Mouse (Mus musculus) c-Kit-positive CD71-positive TER-119-positive erythroid progenitor cells, embryonic 14.5 days (primary cell): ENCODE data around the gene Klkb1.

Experiments
- DNase-seq: peaks from one replicate; pipeline ENCODE4 v3.0.0-alpha.2; 2013; ENCODE audit warnings: low spot score

Gene Klkb1

DNA sequence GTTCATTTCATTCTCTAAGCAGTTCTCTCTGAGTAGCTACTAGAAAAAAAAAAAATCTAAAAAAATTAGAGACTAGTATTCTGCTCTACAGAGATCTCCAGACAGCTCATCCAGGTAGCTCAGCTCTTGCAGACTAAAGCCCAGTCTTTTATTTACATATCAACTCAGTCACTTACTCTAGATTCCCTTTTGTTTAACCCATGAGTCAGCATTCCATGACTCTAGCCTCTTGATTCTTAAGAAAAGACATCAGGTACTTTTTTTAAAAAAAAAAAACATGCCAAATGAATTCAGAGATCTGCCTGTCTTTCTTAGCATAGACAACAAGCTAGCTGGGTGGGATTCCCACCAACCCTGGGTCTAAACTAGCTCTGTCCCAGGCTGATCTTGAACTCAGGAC lies 26.2 kb downstream of the Klkb1 start:
- no peak for DNase-seq

DNA sequence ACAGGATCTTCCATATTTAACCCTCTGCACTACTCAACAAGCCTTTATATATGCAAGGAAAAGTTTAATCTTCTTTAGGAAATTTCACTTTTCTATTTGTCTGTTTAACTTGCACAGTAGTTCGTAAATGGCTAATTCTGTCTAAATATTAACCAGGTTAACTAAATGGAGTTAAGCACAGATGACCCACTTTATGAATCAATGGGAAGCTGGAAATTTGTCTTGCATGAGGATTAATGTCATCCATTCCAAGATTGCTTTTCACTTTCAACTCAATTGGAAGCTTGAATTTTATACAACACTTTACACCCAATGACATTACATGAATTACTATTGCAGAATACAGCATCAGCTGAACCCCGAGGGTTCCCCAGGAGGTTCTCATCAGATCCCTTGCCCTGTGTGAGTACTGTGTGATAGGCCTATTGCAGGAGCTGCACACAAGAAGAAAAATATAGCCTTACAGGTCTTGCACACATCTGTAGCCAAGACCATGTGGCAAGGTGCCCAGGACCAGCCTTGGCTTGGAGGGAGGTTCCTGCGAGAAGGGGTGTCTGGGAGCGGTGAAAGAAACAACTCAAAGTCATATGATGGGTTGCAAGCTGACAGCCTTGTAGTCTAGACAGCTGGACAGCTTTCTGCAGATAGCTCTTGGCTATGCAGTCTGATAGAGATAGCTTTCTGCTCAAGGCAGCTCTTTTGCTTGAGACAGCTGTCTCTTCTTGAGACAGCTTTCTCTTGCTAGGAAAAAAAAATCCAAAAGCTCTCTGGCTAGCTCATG lies 26.9 kb downstream of the Klkb1 start:
- no peak for DNase-seq

DNA sequence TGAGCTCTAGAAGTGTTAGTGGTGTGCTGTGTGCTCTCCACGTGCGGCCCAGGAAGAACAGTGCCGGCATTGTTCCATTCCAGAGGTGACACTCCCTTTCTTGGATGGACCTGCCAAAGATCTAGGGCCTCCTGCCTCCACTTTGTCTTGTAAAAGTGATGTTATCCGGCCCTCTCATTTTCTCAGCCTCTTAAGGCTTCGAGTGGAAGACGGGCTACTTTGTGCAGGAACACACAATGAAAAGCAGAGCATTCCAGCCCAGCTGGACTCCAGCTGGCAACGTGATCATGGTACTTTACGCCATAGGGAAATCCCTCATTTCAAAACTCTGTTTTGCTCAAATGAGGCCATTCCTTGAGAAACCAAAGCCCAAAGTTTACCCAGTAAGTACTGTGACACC lies 27.7 kb downstream of the Klkb1 start:
- DNase-seq: no peak

DNA sequence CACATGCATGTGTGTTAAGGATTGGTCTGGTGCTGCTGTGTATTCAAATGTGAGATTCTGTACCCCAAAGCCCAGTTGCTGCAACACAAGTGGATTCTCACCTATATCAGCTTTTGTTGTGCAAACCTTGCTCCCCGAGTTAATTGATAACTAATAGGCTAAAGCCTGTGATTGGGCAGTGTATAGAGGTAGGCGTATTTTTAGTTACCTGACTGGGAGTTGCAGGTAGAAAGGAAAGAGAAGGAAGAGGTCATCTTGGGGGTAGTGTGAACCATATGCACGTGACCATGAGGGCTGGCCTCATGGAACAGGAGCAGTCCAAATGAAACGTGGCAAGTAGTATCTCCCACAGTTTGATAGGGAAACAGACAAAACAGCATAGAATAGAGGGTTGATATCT lies 29.7 kb downstream of the Klkb1 start:
- no peak for DNase-seq

DNA sequence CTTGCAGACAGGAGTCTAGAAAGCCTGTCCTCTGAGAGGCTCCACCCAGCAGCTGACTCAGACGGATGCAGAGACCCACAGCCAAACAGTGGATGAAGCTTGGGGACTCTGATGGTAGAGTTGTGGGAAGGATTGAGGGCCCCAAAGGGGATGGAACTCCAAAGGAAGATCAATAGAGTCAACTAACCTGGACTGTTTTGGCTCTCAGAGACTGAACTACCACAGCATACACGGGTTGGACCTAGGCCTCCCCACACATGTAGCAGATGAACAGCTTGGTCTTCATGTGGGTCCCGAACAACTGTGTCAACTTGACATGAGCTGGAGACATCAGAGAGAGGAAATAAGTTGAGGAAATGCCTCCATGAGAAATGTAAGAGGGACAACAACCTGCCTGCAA lies 31.8 kb downstream of the Klkb1 start:
- DNase-seq: no peak

DNA sequence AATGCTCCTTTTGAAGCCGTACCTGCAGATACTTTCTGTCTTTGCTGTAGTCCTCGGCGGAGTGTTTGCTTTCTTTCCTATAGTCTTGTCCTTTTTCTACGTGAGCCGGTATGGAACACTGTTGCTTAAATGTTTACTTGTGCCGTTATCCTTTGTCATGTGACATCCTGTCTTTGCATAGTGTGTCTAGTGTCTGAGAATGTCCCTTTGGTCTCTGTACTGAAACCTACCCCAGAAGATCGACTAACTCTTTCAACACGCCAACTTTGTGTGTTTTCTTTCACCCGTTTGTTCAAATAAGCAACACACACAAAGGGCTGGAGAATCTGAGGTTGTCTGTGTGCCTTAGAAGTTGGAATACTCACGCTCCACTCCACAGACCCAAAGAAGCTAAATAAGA lies 32.7 kb downstream of the Klkb1 start, which contains the start of gene F11:
F11 (minus strand) TSS at position 112 of the 400 bp plus-strand sequence.
- DNase-seq: no peak

DNA sequence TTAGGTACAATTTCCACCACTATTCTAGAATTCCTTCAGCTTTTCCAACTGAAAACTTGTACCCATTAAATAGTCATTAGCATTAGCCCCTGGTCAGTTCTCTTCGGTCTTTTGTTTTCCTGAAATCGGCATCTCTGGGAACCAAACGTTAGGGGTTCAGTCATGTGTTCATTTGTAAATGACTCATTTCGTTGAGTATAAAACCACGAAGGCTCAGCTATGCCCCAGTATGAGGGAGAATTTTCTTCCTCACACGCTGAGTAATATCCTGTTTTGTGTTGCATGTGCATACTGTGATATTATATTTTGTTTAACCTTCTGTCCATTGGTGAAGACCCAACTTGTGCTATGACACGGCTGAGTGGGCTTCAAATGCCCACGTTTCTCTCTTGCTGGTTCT lies 36.2 kb downstream of the Klkb1 start:
- DNase-seq: no peak

DNA sequence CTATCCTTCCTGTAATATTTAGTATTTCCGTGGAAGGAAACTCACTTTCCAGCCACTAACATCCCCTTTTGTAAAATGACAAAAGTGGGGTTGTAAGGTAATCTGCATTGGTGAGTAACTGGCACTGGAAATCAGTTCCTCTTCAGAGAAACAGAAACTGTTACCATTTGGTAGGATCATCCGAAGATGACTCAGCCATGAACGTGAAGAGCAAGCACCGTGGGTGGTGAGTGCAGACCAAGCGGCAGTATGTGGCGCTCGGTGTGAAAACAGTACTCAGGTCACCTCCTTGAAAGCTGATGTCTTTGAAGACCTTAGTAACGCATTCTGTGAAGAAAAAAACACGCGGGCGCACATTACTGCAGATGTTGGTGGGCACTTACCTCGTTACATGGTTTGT lies 39.6 kb downstream of the Klkb1 start:
- DNase-seq: no peak

DNA sequence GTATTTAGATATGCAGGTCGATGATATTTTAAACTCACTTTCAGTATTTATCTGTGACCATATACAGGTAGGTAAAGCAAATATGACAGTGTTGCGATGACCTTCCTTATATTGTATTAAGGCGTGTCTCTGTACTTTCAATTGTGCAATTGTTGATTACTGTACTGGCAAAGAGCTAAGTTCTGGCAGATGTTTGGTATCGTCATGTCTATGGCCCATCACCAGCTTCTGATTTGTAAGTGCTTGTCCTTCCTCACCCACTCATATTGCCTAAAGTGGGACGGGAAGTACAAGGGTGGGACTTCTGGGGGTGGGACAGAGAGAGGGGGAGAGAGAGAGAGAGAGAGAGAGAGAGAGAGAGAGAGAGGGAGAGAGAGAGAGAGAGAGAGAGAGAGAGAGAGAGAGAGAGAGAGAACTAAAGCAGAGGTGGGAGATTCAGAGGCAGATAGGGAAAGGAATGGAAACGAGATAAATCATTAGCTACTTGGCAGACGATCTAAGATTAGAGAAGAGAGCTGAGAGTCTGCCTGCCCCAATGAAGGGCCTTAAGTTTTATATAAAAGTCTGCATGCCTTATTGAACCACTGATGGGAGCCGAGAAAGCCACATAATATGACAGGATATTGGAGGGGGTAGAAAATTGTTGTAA lies 40.3 kb downstream of the Klkb1 start:
- DNase-seq: no peak

DNA sequence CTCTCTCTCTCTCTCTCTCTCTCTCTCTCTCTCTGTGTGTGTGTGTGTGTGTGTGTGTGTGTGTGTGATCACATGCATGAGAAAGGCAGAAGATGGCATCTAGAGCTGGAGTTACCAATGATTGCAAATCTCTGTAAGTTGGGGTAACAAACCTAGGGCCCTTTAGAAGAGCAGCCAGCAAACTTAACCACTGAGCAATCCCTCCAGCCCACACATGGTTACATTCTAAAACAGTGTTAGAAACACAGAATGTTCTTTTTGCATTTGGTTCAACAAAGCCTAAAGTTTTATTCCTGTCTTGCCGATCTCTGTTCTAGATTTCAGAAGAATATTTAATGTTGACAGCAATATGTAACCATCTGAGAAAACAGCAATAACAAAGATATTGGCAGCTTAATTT lies 41.1 kb downstream of the Klkb1 start:
- no peak for DNase-seq

DNA sequence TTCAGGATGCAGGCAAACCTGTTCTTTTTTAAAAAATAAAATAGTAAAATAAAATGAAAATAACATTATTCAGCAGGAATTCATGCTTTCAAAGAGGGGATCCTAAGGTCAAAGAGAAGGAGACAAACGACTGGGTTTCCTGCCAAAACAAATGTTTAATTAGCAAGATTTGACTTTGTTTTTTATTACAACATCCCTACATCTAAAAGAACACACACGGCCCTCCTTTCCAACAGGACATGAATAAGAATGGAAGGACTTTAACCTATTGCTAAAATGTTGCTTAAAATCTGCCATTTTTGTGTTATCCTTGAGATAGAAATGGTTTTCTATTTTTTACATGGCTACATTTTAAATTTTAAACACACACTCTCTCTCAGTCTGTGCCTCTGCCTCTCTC lies 41.5 kb downstream of the Klkb1 start:
- DNase-seq: no peak

DNA sequence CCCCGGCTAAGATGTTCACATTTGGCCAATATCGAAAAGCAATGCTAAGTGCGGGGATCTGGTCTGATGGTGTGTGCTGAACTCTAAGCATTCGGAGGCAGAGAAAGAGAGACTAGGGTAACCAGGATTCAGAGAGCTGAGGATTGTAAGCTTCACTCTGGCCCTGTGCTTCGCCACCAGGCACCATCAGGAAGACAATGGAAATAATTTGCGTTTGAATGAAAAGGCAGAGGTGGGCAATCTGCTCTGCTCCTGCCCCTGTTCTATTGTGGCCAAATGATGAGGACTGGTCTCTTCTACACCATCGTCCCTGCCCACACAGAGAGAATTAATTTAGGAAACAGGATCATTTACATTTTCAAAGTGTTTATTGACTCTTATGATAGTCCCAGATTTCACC lies 48.4 kb downstream of the Klkb1 start:
- no peak for DNase-seq

DNA sequence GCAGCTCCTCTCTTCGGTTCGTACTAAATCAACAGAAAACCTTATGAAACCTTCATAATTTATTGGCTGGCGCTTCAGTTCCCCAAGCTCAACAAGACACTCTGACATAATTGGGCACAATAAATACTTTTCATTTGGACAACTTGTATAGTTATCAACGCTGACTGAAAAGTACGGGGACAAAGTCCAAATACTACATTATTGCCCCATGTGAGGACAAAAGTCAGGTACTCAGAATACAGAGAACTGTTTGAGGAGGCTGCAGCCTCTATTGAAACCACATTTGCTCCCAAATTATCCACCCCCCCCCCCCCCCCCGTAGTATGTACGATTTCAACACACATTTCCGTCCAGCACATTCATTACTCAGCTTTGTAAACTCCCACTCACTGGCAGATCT lies 55.3 kb downstream of the Klkb1 start:
- no peak for DNase-seq

DNA sequence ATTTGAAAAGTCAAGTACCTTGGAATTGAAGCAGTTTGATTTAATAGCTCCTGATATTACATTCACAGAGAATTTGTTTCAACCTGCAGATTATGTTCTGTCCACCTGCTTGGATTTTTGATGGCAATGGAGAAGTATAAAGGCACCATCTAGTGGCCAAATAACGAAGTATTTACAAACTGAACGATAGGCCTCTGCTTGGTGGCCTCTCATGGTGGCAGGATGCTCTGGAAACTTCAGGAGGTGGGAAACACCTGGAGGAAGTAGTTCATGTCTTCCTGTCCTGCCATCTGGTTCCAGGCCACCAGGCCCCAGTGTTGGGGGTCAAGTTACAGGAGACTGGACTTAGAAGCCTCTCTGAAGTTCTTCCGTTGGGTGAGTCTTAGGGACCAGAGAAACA lies 56.4 kb downstream of the Klkb1 start:
- DNase-seq: no peak

DNA sequence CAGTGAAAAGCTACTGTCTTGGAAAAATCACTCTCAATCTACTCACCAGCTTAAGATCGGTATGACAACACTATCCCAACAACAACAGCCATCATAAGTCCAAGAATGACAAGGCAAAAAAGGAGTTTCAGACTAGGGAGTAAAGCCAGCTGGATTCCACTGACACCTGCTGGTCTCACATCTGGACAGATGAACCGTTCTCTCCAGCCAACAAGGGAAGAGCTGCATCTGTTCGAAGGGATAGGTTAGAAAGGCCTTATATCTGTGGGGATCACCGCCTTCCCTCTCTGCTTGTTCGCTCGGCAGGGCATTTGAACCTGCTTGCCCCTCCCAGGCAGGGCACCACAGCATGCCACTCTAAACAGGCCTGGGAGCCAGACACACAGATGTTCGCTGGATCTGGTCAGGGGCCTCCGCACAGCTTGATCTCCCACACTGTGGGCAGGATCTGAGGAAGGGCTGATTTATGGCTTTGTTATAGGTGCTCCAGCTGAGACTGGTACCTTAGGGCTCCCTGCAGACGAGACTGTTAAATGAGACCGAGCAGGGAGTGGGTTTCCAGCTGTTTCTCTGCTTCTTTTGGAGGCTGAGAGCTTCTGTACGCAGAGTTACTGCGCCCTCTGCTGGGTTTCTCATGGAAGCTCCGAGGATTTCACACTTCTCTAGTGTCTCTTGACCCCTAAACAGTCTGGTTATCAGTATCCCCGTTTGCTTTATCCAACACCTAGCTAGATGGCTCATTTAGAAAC lies 58.3 kb downstream of the Klkb1 start:
- no peak for DNase-seq

DNA sequence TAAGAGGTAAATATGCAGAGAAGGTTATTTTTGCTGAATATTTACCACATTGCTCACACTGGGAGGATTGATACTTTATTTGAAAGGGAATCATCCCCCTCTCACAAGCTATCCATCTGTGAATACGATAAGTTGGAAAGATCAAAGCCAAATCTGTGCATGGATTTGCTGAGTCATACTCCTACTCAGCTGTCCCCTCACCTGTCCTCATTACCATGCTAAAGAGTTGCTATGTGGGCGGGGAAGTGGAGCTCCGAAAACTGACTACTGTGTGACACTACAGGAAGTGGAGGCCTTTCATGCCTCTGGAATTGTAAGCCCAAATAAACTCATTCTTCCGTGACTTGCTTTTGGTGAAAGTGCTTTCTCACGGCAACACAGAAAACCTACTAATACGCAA lies 59.4 kb downstream of the Klkb1 start:
- no peak for DNase-seq

DNA sequence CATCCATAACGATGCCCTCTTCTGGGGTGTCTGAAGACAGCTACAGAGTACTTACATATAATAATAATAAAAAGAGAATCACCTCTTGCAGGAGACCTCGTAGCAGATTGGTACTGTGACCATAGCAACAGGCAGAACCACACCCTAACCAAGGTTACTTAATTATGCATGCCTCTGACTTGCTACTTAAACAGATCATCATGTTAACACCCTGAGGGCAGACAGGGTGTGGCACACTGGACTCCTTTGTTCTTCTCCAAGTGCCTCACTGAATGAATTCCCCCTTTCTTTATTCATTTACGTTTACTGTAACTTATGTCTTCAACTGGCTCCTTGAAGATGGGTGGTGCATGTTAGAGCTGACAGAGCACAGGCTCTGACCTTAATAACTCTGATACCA lies 61.4 kb downstream of the Klkb1 start:
- no peak for DNase-seq
